Mouse (Mus musculus) stomach, embryonic 16.5 days (tissue): Measurements from ENCODE around the gene Ank2. TPM values are rescaled to one million over a fixed set of nuclear protein-coding genes. Genes with fewer than 3 reads are reported as not detected.

ENCODE experiments used
- ATAC-seq: fragments of 200-750 bp; cut with Nextera tagmentation; 2 replicates; pipeline ENCODE4 v1.8.0; 2017; ENCODE audit warnings: moderate number of reproducible peaks, moderate TSS enrichment; ENCODE audit not compliant: insufficient read depth, low FRiP score
- H3K27ac ChIP-seq: fragments of 300-500 bp; sonication (generic); 2 replicates; pipeline ENCODE4 v1.5.1; 2014; ENCODE audit warnings: low read length
- H3K27me3 ChIP-seq: fragments of 300-500 bp; sonication (generic); 2 replicates; pipeline ENCODE4 v1.6.1; 2014; ENCODE audit warnings: low read length, control low read depth, mixed read lengths; ENCODE audit not compliant: control insufficient read depth, insufficient read depth
- H3K36me3 ChIP-seq: fragments of 300-500 bp; sonication (generic); 2 replicates; pipeline ENCODE4 v1.6.1; 2014; ENCODE audit warnings: low read length; ENCODE audit not compliant: control insufficient read depth, insufficient read depth
- H3K4me1 ChIP-seq: fragments of 300-500 bp; sonication (generic); 2 replicates; pipeline ENCODE4 v1.6.1; 2014; ENCODE audit warnings: low read length, control low read depth, mixed read lengths; ENCODE audit not compliant: control insufficient read depth, insufficient read depth
- H3K4me2 ChIP-seq: fragments of 300-500 bp; sonication (generic); 2 replicates; pipeline ENCODE4 v1.6.1; 2014; ENCODE audit warnings: low read depth, low read length, mixed read lengths
- H3K4me3 ChIP-seq: fragments of 300-500 bp; sonication (generic); replicated peaks from 2 replicates; pipeline ENCODE4 v1.5.1; 2014; ENCODE audit warnings: mild to moderate bottlenecking, low read length
- H3K9ac ChIP-seq: fragments of 300-500 bp; sonication (generic); 2 replicates; pipeline ENCODE4 v1.6.1; 2014; ENCODE audit warnings: low read length
- H3K9me3 ChIP-seq: fragments of 300-500 bp; sonication (generic); replicated peaks from 2 replicates; pipeline ENCODE4 v1.6.1; 2016; ENCODE audit warnings: low read length, control low read depth; ENCODE audit not compliant: control insufficient read depth
- WGBS: fragments of 180-500 bp; shearing (Covaris S2); extraction: QIAGEN DNeasy Blood & Tissue Kit; methylation state at CpG from one replicate; pipeline ENCODE4 v1.1.7; 2014; 5-methylcytosine and 5-hydroxymethylcytosine counted together
- polyA plus RNA-seq: library from polyadenylated mRNA; unstranded; fragments of >200 nt; fragmentation: Nextera tagmentation; extraction: Ambion mirVana; gene quantifications from 2 replicates; pipeline ENCODE4 v1.2.1, GENCODE M21; 2015

Gene Ank2
- polyA plus RNA-seq, 1 experiment from 2014 or later = 40.0 TPM

- peak overlapping the region; percentile 72 for H3K9ac ChIP-seq
- 3% methylated on average over 23 of the region's 23 CpGs for WGBS
- no peaks in the 10 kb centered on the region for H3K9me3 ChIP-seq
- ATAC-seq = no peak
- H3K27me3 ChIP-seq = no peaks in the 10 kb centered on the region; the same call in 1 of the 2 replicates
- H3K4me1 ChIP-seq = peaks cover 8% of the 10 kb centered on the region
- peak overlapping the region; percentile 67 for H3K4me3 ChIP-seq
- H3K4me2 ChIP-seq = peak overlapping the region; percentile 99
- no peak overlapping the region for H3K27ac ChIP-seq
- H3K36me3 ChIP-seq = no peaks in the 10 kb centered on the region
Measured at GRCm38 (mm10) chr3:127161085-127161837, 337.9 kb downstream of the Ank2 start.

DNA sequence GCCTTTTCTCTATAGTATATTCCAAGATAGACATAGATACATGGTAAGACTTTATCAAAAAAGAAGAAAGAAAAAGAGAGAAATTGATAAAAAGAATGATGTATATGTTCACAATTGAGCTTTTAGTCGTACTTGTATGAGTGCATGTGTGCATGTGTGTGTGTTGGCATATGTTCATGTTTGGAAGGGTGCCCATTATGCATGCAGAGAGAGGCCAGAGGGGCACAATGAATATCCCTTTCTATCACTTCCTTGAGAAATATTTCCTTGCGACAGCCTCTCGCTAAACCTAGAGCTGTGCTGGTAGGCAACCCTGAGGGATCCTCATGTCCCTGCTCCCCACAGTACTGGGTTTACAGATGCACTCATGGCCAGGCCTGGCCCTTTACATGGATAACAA lies 341.4 kb downstream of the Ank2 start:
- H3K27ac ChIP-seq = no peak overlapping the region
- peaks cover 8% of the 10 kb centered on the region for H3K4me1 ChIP-seq
- no peaks in the 10 kb centered on the region; the same call in 1 of the 2 replicates for H3K27me3 ChIP-seq
- H3K36me3 ChIP-seq = no peaks in the 10 kb centered on the region
- no peak for ATAC-seq
- no peaks in the 10 kb centered on the region for H3K9me3 ChIP-seq
- no peak overlapping the region for H3K9ac ChIP-seq
- no peak overlapping the region for H3K4me3 ChIP-seq
- WGBS = 85% methylated on average over 3 of the region's 3 CpGs
- no peak overlapping the region for H3K4me2 ChIP-seq

- no peak overlapping the region for H3K9ac ChIP-seq
- no peaks in the 10 kb centered on the region for H3K9me3 ChIP-seq
- no peak overlapping the region for H3K4me3 ChIP-seq
- H3K4me2 ChIP-seq = no peak overlapping the region
- ATAC-seq = no peak
- WGBS = 78% methylated on average over 9 of the region's 9 CpGs
- no peaks in the 10 kb centered on the region for H3K36me3 ChIP-seq
- H3K27ac ChIP-seq = no peak overlapping the region
- H3K4me1 ChIP-seq = peaks cover under 1% of the 10 kb centered on the region; the same call in 1 of the 2 replicates
- no peaks in the 10 kb centered on the region for H3K27me3 ChIP-seq
Measured at GRCm38 (mm10) chr3:127156080-127156479, 343.1 kb downstream of the Ank2 start.

- 38% methylated on average over 3 of the region's 3 CpGs for WGBS
- ATAC-seq = no peak
- H3K9me3 ChIP-seq = no peaks in the 10 kb centered on the region
Measured at GRCm38 (mm10) chr3:127153861-127154260, 345.3 kb downstream of the Ank2 start.

DNA sequence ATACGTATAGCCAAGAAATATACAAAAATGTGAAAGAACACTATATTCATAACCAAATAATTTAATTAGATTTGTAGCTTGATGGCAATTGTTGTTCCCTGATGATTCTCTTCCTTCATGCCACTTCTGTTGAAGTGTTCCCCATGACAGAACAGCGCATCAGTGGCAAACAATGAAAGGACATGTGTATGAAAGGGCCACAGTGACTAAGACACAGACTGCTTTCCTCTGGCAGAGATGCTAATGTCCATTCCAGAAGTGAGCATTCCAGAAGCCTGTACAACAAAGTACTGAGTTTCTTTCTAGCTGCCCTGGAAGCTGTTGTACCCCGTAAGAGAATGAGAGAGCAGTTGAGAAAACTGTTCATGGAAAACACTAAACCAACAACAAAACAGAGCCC lies 345.7 kb downstream of the Ank2 start:
- WGBS = 84% methylated on average over 3 of the region's 3 CpGs
- Histone ChIP-seq H3K27ac (no peak overlapping the region), H3K36me3 (no peaks in the 10 kb centered on the region), H3K4me3 (no peak overlapping the region), H3K9ac (no peak overlapping the region), H3K9me3 (no peaks in the 10 kb centered on the region), H3K4me1 (no peaks in the 10 kb centered on the region), H3K27me3 (no peaks in the 10 kb centered on the region), H3K4me2 (no peak overlapping the region)
- no peak for ATAC-seq

More at GRCm38 (mm10) chr3:127153861-127154260, 345.3 kb downstream of the Ank2 start:
- Histone ChIP-seq H3K27me3 (no peaks in the 10 kb centered on the region), H3K36me3 (no peaks in the 10 kb centered on the region), H3K4me1 (no peaks in the 10 kb centered on the region), H3K4me3 (no peak overlapping the region), H3K4me2 (no peak overlapping the region), H3K27ac (no peak overlapping the region), H3K9ac (no peak overlapping the region)

DNA sequence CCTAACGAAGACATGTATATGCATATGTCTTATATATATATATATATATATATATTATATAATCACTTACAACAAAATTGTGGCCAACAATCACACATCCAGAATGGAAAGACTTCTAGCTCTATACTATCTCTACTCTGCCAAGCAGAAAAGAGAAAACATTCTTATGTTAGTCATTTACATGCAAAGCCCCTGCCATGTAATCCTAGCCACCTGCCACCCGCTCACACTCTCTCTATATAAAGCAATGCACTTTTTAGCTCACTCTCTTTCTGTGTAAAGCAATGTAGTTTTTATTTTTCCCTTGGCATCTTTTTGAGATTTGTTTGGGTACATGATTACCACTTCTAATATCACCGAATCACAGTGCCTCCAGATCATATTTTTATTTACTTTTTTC lies 350.5 kb downstream of the Ank2 start:
- Histone ChIP-seq H3K27me3 (no peaks in the 10 kb centered on the region), H3K36me3 (no peaks in the 10 kb centered on the region), H3K9ac (no peak overlapping the region), H3K4me1 (no peaks in the 10 kb centered on the region), H3K4me3 (no peak overlapping the region), H3K4me2 (no peak overlapping the region), H3K9me3 (no peaks in the 10 kb centered on the region), H3K27ac (no peak overlapping the region)
- no peak for ATAC-seq
- 91% methylated on average over 3 of the region's 3 CpGs for WGBS

GRCm38 (mm10) chr3:127140590-127140989 lies 358.6 kb downstream of the Ank2 start:
- Histone ChIP-seq H3K9ac (no peak overlapping the region), H3K27me3 (no peaks in the 10 kb centered on the region), H3K4me1 (no peaks in the 10 kb centered on the region), H3K4me2 (no peak overlapping the region), H3K36me3 (no peaks in the 10 kb centered on the region), H3K4me3 (no peak overlapping the region), H3K9me3 (no peaks in the 10 kb centered on the region), H3K27ac (no peak overlapping the region)
- WGBS = 72% methylated on average over 9 of the region's 9 CpGs
- ATAC-seq = no peak

GRCm38 (mm10) chr3:127139638-127140037 lies 359.5 kb downstream of the Ank2 start:
- WGBS = 77% methylated on average over 2 of the region's 2 CpGs
- no peaks in the 10 kb centered on the region for H3K9me3 ChIP-seq
- no peak overlapping the region for H3K4me2 ChIP-seq
- H3K36me3 ChIP-seq = no peaks in the 10 kb centered on the region
- ATAC-seq = no peak
- no peak overlapping the region for H3K9ac ChIP-seq
- H3K4me3 ChIP-seq = no peak overlapping the region
- no peaks in the 10 kb centered on the region for H3K4me1 ChIP-seq
- H3K27me3 ChIP-seq = no peaks in the 10 kb centered on the region
- H3K27ac ChIP-seq = no peak overlapping the region

DNA sequence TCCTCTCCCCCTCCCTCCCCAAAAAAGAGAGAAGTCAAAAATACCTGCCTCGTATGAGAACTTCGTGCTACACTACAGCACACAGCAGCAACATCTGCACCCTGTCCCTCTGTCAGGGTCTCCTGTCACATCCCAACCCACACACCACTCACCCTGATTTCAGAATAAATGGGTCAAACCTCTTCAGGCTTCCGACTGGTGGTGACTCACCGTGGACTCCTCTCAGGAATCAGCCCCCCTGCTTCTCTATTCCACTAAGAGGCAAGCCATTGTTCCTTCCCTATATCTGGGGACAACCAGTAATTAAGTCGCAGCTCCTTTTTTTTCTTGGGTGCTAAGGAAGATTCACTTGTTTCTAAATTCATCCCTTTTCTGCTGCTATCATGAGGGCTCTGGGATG lies 361.6 kb downstream of the Ank2 start:
- no peak overlapping the region for H3K4me3 ChIP-seq
- ATAC-seq = no peak
- no peak overlapping the region for H3K9ac ChIP-seq
- no peaks in the 10 kb centered on the region for H3K27me3 ChIP-seq
- H3K4me1 ChIP-seq = no peaks in the 10 kb centered on the region
- H3K27ac ChIP-seq = no peak overlapping the region
- no peaks in the 10 kb centered on the region for H3K9me3 ChIP-seq
- H3K36me3 ChIP-seq = no peaks in the 10 kb centered on the region
- 64% methylated on average over 5 of the region's 5 CpGs for WGBS
- no peak overlapping the region for H3K4me2 ChIP-seq
